Mouse (Mus musculus) olfactory bulb, adult 2 months (tissue): Measurements from ENCODE around the gene Mtg1. TPM values are rescaled to one million over a fixed set of nuclear protein-coding genes. Genes with fewer than 3 reads are reported as not detected.

Experiments used
- H3K27ac ChIP-seq: fragments of 200-500 bp; 2 replicates; pipeline ENCODE4 v1.5.1; 2012; ENCODE audit warnings: low read depth, low read length; ENCODE audit not compliant: insufficient read depth
- H3K4me1 ChIP-seq: fragments of 200-500 bp; 2 replicates; pipeline ENCODE4 v1.6.1; 2012; ENCODE audit warnings: low read length; ENCODE audit not compliant: control insufficient read depth, insufficient read depth
- H3K4me3 ChIP-seq: fragments of 200-500 bp; 2 replicates; pipeline ENCODE4 v1.5.1; 2012; ENCODE audit warnings: mild to moderate bottlenecking, low read depth, low read length, moderate library complexity; ENCODE audit not compliant: insufficient read depth
- CTCF ChIP-seq: fragments of 200-500 bp; IDR thresholded peaks from 2 replicates; pipeline ENCODE4 v1.5.1; 2012; ENCODE audit warnings: low read depth, mild to moderate bottlenecking, low read length, moderate library complexity; ENCODE audit not compliant: insufficient read depth
- POLR2A ChIP-seq: fragments of 200-500 bp; IDR thresholded peaks from 2 replicates; pipeline ENCODE4 v1.6.1; 2012; ENCODE audit warnings: mild to moderate bottlenecking, low read depth, low read length, moderate library complexity; ENCODE audit not compliant: insufficient read depth
- WGBS: fragments of 180-500 bp; shearing (Covaris S2); methylation state at CpG from one replicate; pipeline ENCODE4 v1.1.7; 2018; 5-methylcytosine and 5-hydroxymethylcytosine counted together
- polyA plus RNA-seq: library from polyadenylated mRNA; stranded (reverse); fragments of >200 nt; gene quantifications from 2 replicates; pipeline ENCODE4 v1.2.4, GENCODE M21; 2012; ENCODE audit warnings: low replicate concordance; ENCODE audit not compliant: missing spikeins, insufficient read depth, insufficient read length

Gene Mtg1
- not detected in 2 replicates for polyA plus RNA-seq

GRCm38 (mm10) chr7:140137135-140138020 lies at the start of gene Mtg1:
Gene Mtg1, plus strand, starts transcription at chr7:140137564.
- Histone ChIP-seq H3K27ac (peak within 1 kb of the TSS; percentile 85), H3K4me1 (no peaks in the 10 kb centered on the region), H3K4me3 (peak within 1 kb of the TSS; percentile 98)
- TF ChIP-seq CTCF (no peak), POLR2A (peak; percentile 74)
- WGBS, result 2% methylated on average over 39 of the region's 39 CpGs

GRCm38 (mm10) chr7:140090601-140091000 lies 46.8 kb upstream of the Mtg1 start:
- TF ChIP-seq POLR2A (no peak), CTCF (no peak)
- WGBS, result 72% methylated on average over 10 of the region's 10 CpGs
- Histone ChIP-seq H3K4me1 (no peaks in the 10 kb centered on the region), H3K4me3 (no peak overlapping the region), H3K27ac (no peak overlapping the region)

GRCm38 (mm10) chr7:140092924-140093528 lies 44.3 kb upstream of the Mtg1 start, which contains the start of gene Prap1:
Gene Prap1, plus strand, starts transcription at chr7:140093395.
- no peak within 1 kb of the TSS for H3K4me3 ChIP-seq
- no peak within 1 kb of the TSS for H3K27ac ChIP-seq
- TF ChIP-seq CTCF (no peak), POLR2A (no peak)
- WGBS, result 74% methylated on average over 5 of the region's 5 CpGs
- no peaks in the 10 kb centered on the region for H3K4me1 ChIP-seq

GRCm38 (mm10) chr7:140094954-140095353 lies 42.4 kb upstream of the Mtg1 start:
- peaks cover 8% of the 10 kb centered on the region; the same call in 1 of the 2 replicates for H3K4me1 ChIP-seq
- 53% methylated on average over 5 of the region's 5 CpGs for WGBS
- no peak for TF ChIP-seq POLR2A
- TF ChIP-seq CTCF, result no peak

GRCm38 (mm10) chr7:140095556-140095955 lies 41.8 kb upstream of the Mtg1 start:
- 17% methylated on average over 1 of the region's 1 CpGs for WGBS
- no peak overlapping the region for H3K27ac ChIP-seq
- no peak for TF ChIP-seq CTCF
- TF ChIP-seq POLR2A, result no peak

More at GRCm38 (mm10) chr7:140094954-140095353, 42.4 kb upstream of the Mtg1 start:
- H3K27ac ChIP-seq, result no peak overlapping the region
- no peak overlapping the region for H3K4me3 ChIP-seq

GRCm38 (mm10) chr7:140096055-140096454 lies 41.3 kb upstream of the Mtg1 start:
- no peak overlapping the region for H3K4me3 ChIP-seq
- no peak overlapping the region for H3K27ac ChIP-seq
- H3K4me1 ChIP-seq, result peaks cover 13% of the 10 kb centered on the region
- TF ChIP-seq CTCF (no peak), POLR2A (no peak)

More at GRCm38 (mm10) chr7:140095556-140095955, 41.8 kb upstream of the Mtg1 start:
- H3K4me1 ChIP-seq, result peaks cover 8% of the 10 kb centered on the region; the same call in 1 of the 2 replicates
- H3K4me3 ChIP-seq, result no peak overlapping the region

GRCm38 (mm10) chr7:140098466-140098865 lies 38.9 kb upstream of the Mtg1 start:
- 90% methylated on average over 1 of the region's 1 CpGs for WGBS
- TF ChIP-seq POLR2A, result no peak
- TF ChIP-seq CTCF, result no peak
- H3K4me1 ChIP-seq, result peaks cover 25% of the 10 kb centered on the region

GRCm38 (mm10) chr7:140101498-140101897 lies 35.9 kb upstream of the Mtg1 start:
- WGBS, result 67% methylated on average over 10 of the region's 10 CpGs
- 0 out of 2 replicates have a peak overlapping the region, but pooled peaks have one; percentile 74 for H3K27ac ChIP-seq
- peaks cover 25% of the 10 kb centered on the region for H3K4me1 ChIP-seq
- H3K4me3 ChIP-seq, result peak overlapping the region; percentile 68
- TF ChIP-seq POLR2A (no peak), CTCF (no peak)

More at GRCm38 (mm10) chr7:140098466-140098865, 38.9 kb upstream of the Mtg1 start:
- Histone ChIP-seq H3K27ac (no peak overlapping the region), H3K4me3 (no peak overlapping the region)
